Mouse (Mus musculus): Measurements from ENCODE around the gene Map3k5.

DNA sequence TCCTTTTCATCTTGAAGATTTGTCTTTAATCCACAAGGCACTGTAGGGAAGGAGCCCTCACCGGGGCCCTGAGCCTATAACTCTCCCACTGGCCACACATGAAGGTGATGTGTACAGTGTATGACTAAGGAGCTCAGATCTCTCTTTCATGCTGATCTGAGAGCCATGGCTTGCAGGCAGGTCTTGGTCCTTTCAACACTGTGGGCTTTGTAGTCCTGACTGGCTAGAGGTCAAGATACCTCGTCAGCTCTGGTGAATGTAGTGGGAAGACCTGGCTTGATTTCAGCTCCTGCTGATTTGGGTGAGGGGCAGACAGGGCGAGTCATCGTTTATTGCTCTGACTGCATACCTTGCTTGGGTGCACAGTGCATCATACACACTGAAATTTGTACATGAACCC is 171.3 kb downstream of the Map3k5 start:
- no peak for TF ChIP-seq POLR2A (IDR thresholded peaks at IDR 0.05; ENCODE audit: low read depth, low read length)
- TF ChIP-seq USF2 (conservative IDR thresholded peaks at IDR 0.05; ENCODE audit: low read depth, low read length) = no peak
- no peak for TF ChIP-seq ETS1 (conservative IDR thresholded peaks at IDR 0.05; ENCODE audit: low read depth, low read length)
- TF ChIP-seq EP300 (IDR thresholded peaks at IDR 0.05; ENCODE audit: low read length) = no peak
- no peak for TF ChIP-seq UBTF (IDR thresholded peaks at IDR 0.05; ENCODE audit: low read depth, low read length)
- TF ChIP-seq MAX (IDR thresholded peaks at IDR 0.05; ENCODE audit: low read length) = no peak
- TF ChIP-seq CTCF (conservative IDR thresholded peaks at IDR 0.05 in 1 of 2, IDR thresholded peaks at IDR 0.05 in 1 of 2; ENCODE audit: low read depth in 2 of 2, low read length in 2 of 2) = no peak
- no peak for TF ChIP-seq JUN (IDR thresholded peaks at IDR 0.05; ENCODE audit: insufficient read depth, low read depth, low read length)
- TF ChIP-seq E2F4 (IDR thresholded peaks at IDR 0.05; ENCODE audit: insufficient replicate concordance, low read depth, low read length) = no peak
- no peak for TF ChIP-seq ZMIZ1 (IDR thresholded peaks at IDR 0.05; ENCODE audit: low read depth, low read length)

Measured in CH12.LX (cell line).